Mouse (Mus musculus) brain, embryonic 14.5 days (tissue): Measurements from ENCODE around the gene Ubqln1.

ENCODE experiments used
- CTCF ChIP-seq: fragments of 200-500 bp; IDR thresholded peaks from 2 replicates; pipeline ENCODE4 v1.5.1; 2012; ENCODE audit warnings: inconsistent platforms, mild to moderate bottlenecking, moderate library complexity, borderline replicate concordance; ENCODE audit not compliant: insufficient read depth, insufficient read length; ENCODE audit errors: extremely low read depth
- POLR2A ChIP-seq: fragments of 200-500 bp; IDR thresholded peaks from 2 replicates; pipeline ENCODE4 v1.6.1; 2012; ENCODE audit warnings: mild to moderate bottlenecking, inconsistent platforms, borderline replicate concordance; ENCODE audit not compliant: poor library complexity, insufficient read depth, insufficient read length, severe bottlenecking; ENCODE audit errors: extremely low read depth

DNA sequence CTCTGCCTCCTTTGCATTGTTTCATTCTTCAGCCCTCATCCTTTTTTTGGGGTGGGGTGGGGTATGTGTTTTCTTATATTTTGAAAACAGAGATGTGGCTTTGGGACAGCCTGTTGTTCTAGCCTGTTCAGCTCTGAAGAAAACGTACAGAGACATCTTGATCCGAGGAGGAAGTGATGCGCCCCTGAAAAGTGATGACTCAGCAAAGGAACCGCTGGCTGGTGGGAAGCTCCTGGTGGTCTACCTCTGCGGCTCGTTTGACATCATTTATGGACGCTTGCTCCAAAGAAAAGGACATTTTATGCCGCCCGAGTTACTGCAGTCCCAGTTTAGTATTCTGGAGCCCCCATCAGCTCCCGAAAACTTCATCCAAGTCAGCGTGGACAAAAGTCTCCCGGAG is 52.1 kb downstream of the Ubqln1 start:
- TF ChIP-seq CTCF = no peak
- TF ChIP-seq POLR2A = no peak
